Comparison of ENCODE assay signal across 13 mouse cellular contexts in the genomic region with DNA sequence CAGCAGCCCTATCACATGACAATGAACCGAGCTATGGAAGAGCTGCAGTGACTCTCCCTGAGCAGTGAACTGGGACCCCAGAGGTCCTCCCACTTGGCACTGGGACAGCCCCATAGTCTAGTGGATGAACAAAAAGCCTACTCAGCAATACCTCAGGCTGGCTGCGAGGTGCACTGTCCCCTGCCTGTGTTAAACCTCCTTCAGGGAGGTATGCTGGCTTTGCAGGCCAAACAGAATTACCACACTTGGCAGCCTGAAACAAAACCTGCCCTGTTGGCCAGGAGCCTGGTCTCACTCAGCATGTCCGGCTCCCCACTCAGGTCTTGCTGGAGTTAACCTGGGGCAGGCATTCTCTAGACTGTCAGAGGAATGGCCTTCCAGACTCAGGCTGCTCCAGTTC.
A peak's percentile ranks its signal among the peaks of the same experiment; 100 is the strongest.
DNase-seq lines count a peak whose midpoint lies in the region; ATAC-seq and TF ChIP-seq lines count a peak whose summit lies in the region.
"Had no signal": no experiment of that assay in that cellular context is flagged by ENCODE, and none has a peak within 500 bp of the region (broad histone marks: within the 10 kb centered on the region; RNA-seq: fewer than 3 reads in every experiment).

No protein-coding gene starts in this region.

- H3K9me3 ChIP-seq in embryonic facial prominence, embryonic 15.5 days (replicated peaks): no peaks in the 10 kb centered on the region
- H3K9me3 ChIP-seq in midbrain, postnatal 0 days (ENCODE audit: low read length): no peaks in the 10 kb centered on the region
- H3K9me3 ChIP-seq: forebrain, embryonic 13.5 days; limb, embryonic 15.5 days had no signal

- TF ChIP-seq CTCF in brain, embryonic 14.5 days (IDR thresholded peaks at IDR 0.05; ENCODE audit: borderline replicate concordance, extremely low read depth, insufficient read depth, insufficient read length): no peak
- TF ChIP-seq CTCF in midbrain, postnatal 0 days (IDR thresholded peaks at IDR 0.05): no peak

- peak; percentile 40; the same call in 1 of the 2 replicates for ATAC-seq in embryonic facial prominence, embryonic 15.5 days (ENCODE audit: insufficient number of reproducible peaks, low FRiP score, low TSS enrichment, low read depth)
- no peak for ATAC-seq in midbrain, postnatal 0 days (ENCODE audit: low FRiP score)
- ATAC-seq: forebrain, embryonic 13.5 days had no signal

- no peak overlapping the region for H3K27ac ChIP-seq in embryonic facial prominence, embryonic 15.5 days (replicated peaks)
- H3K27ac ChIP-seq in midbrain, postnatal 0 days (ENCODE audit: low read depth, low read length): no peak overlapping the region
- H3K27ac ChIP-seq: forebrain, embryonic 13.5 days; limb, embryonic 15.5 days had no signal

- H3K4me2 ChIP-seq in embryonic facial prominence, embryonic 15.5 days (replicated peaks): no peak overlapping the region
- no peak overlapping the region for H3K4me2 ChIP-seq in midbrain, postnatal 0 days (ENCODE audit: low read depth, low read length, poor library complexity, severe bottlenecking)
- H3K4me2 ChIP-seq: forebrain, embryonic 13.5 days; limb, embryonic 15.5 days had no signal

- no peak overlapping the region for H3K9ac ChIP-seq in embryonic facial prominence, embryonic 15.5 days
- no peak overlapping the region for H3K9ac ChIP-seq in midbrain, postnatal 0 days (replicated peaks; ENCODE audit: low read length, poor library complexity, severe bottlenecking)
- H3K9ac ChIP-seq: forebrain, embryonic 13.5 days; limb, embryonic 15.5 days had no signal

- no peak overlapping the region for H3K4me3 ChIP-seq in embryonic facial prominence, embryonic 15.5 days (replicated peaks)
- H3K4me3 ChIP-seq in midbrain, postnatal 0 days (ENCODE audit: low read depth, low read length): no peak overlapping the region
- H3K4me3 ChIP-seq: forebrain, embryonic 13.5 days; limb, embryonic 15.5 days; myocyte had no signal

- H3K36me3 ChIP-seq in embryonic facial prominence, embryonic 15.5 days: no peaks in the 10 kb centered on the region
- no peaks in the 10 kb centered on the region for H3K36me3 ChIP-seq in midbrain, postnatal 0 days (ENCODE audit: insufficient read depth, low read length)
- H3K36me3 ChIP-seq: limb, embryonic 15.5 days had no signal

- H3K27me3 ChIP-seq in embryonic facial prominence, embryonic 15.5 days: no peaks in the 10 kb centered on the region
- H3K27me3 ChIP-seq in midbrain, postnatal 0 days (ENCODE audit: insufficient read depth, low read length): no peaks in the 10 kb centered on the region
- H3K27me3 ChIP-seq: forebrain, embryonic 13.5 days; limb, embryonic 15.5 days had no signal

- TF ChIP-seq POLR2A in brain, embryonic 14.5 days (IDR thresholded peaks at IDR 0.05; ENCODE audit: borderline replicate concordance, extremely low read depth, insufficient read depth, insufficient read length, poor library complexity, severe bottlenecking): no peak

- 56% methylated on average over 3 of the region's 3 CpGs for WGBS in embryonic facial prominence, embryonic 15.5 days
- WGBS in midbrain, postnatal 0 days: 69% methylated on average over 3 of the region's 3 CpGs

- peak; percentile 50 for DNase-seq in heart, adult 11 months
- DNase-seq in heart, adult 9 months (ENCODE audit: low spot score in 2 of 2): no peak
- peak; percentile 37 for DNase-seq in brain, embryonic 14.5 days (ENCODE audit: low read depth)
- DNase-seq in kidney, postnatal 4 days: peak; percentile 26 to 46
- DNase-seq in gastrocnemius, adult 8-10 months (ENCODE audit: low spot score in 2 of 2): no peak
- no peak for DNase-seq in midbrain, postnatal 0 days (ENCODE audit: low spot score)
- no peak for DNase-seq in layer of hippocampus, postnatal 36 days
- DNase-seq: B cell, adult 2 months; gastrocnemius, postnatal 14 days had no signal

- H3K4me1 ChIP-seq in embryonic facial prominence, embryonic 15.5 days: no peaks in the 10 kb centered on the region
- no peaks in the 10 kb centered on the region for H3K4me1 ChIP-seq in midbrain, postnatal 0 days (ENCODE audit: insufficient read depth, low read length)

Comparison
In these comparisons a context has a peak if more than half of its experiments do, and no peak if none do; other contexts are left out.
1. DNase-seq: peak in heart, adult 11 months (single experiment), brain, embryonic 14.5 days (single experiment) and kidney, postnatal 4 days (2 of 2); none in heart, adult 9 months (0 of 2), gastrocnemius, adult 8-10 months (0 of 2), midbrain, postnatal 0 days (single experiment) and layer of hippocampus, postnatal 36 days (0 of 2).